Mouse (Mus musculus): ENCODE data around the gene Dcst1.

The Dcst1 gene

DNA sequence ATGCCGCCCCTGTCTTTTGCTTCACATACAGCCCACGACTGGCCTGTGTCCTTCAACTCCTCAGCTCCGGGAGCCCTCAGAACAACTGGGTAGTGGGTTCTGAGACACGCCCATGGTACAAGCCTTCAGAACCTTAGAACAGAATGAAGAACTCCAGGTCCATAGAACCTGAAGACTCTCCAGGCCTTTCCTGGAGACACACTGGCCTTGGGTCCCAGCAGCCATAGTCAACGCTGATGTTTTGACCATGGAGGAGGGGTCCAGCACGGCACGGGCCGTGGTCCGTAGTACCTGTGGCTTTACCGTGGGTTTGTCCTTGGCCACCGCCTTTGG lies at the start of gene Dcst1:
Dcst1 (minus strand) TSS at position 101 of the 333 bp plus-strand sequence.
- DNase-seq (ENCODE audit: low spot score in 2 of 2), result no peak

DNA sequence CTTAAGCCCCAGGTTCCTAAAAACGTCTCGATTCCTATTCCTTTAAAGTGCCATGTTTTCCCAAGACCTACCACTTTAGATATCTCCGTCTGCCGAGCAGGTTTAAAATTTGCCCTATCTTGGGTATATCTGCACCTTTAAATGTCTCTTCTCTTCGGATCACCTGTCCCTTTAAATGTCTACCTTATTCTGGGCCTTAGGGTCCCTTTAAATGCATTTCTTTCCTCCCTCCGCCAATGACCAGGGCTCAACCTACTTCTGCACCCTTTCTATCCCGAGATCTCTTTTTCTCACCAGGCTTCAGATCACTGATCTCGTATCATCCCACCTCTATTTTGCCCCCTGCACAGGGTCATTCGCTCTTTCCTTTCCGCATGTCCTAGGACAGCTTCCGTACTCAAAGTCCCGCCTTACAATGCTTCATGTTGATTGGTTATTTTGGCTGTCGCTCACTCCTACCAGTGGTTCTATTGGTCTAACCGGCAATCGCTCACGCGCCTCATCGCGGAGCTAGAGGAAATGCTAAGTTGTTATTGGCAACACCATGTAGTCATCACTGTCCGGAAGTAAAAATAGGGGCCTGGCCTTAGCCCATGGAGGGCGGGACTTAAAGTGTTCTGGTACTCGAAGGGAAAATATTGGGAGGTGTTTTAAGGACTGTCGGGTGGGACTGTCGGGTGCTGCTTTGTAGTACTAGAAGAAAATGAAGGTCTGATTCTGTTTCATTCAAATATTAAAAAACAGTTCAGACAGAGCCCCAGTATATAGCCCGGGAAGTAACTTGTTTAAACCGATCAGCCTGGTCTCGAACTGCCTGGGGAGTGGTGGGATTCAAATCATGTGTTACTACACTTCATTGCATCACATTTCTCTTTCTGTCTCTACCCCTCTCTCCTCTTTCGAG lies 46.7 kb upstream of the Dcst1 start, which contains the start of gene Flad1:
Flad1 (minus strand) TSS at position 381 of the 904 bp plus-strand sequence.
- peak; percentile 97 to 99 for DNase-seq (ENCODE audit: low spot score in 2 of 2)

DNA sequence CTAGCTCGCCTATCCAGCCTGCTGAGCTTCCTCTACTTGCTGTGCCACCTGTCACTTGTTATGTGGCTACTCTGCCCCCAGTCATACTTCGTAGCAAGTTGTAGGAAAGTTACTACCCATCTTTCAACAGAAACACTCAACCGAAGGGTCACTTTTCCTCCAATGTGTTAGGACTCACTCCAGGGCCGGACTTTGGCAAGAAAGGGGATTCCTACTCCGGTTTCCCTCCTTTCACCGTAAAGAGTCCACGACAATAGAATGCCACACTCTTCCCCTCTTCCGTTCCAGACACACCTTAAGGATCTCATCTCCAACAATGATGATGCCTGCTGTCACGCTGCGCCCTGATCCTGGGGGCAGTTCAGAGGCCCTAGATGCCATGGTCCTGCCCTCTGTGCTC lies 45.8 kb upstream of the Dcst1 start:
- DNase-seq (ENCODE audit: low spot score in 2 of 2), result no peak

DNA sequence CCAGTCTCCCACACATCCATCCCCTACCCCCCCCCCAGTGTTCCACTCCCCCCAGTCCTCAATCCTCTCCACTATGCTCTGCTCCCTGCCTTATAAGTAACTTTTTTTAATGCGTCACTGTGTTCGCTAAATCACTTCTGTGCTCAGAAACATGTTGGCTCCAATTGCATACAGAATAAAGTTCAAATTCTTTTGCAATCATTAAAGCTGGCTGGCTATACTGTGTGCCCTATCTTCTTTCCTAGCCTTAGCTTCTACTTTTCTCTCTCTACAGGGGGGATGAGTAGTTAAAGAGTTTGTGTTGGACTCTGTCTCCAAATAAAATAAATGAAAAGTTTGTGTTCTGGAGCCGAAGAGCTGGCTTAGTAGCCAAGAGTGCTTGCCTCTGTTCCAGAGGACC lies 44.6 kb upstream of the Dcst1 start:
- no peak for DNase-seq (ENCODE audit: low spot score in 2 of 2)

DNA sequence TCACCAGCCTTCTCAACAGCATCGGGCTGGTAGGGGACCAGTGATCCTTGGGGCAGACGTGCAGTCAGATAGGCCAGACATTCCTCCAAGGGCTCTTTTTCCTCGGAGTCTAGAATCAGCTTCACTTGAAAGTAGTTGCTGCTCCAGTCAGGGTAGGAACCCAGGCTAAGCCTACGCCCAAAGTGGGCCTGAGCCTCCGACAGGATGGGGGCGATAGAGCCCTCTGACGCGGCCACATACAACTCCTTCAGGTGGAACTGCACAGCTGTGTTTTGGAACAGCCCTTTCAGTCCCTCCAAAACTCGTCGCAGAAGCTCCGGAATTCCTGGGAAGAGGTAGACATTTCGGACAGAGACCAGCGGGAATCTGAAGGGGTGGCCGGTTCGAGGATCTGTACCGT lies 43.4 kb upstream of the Dcst1 start:
- DNase-seq (ENCODE audit: low spot score in 2 of 2), result no peak

DNA sequence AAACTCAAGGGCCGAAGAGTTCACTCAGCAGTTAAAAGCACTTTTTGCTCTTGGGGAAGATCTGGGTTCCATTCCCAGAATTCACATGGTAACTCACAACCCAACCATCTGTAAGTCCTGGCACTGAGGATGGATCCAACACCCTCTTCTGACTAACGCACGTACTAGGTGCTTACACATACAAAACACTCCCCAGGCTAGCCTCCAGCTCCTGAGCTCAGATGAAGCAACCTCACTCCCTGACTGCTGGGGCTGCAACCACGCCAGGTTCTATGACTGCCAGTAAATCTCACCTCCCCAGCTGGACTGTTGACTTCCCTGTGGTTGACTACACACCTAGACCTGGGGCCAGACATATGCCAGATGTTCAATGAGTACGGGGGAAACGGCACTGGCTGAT lies 41.8 kb upstream of the Dcst1 start:
- no peak for DNase-seq (ENCODE audit: low spot score in 2 of 2)

DNA sequence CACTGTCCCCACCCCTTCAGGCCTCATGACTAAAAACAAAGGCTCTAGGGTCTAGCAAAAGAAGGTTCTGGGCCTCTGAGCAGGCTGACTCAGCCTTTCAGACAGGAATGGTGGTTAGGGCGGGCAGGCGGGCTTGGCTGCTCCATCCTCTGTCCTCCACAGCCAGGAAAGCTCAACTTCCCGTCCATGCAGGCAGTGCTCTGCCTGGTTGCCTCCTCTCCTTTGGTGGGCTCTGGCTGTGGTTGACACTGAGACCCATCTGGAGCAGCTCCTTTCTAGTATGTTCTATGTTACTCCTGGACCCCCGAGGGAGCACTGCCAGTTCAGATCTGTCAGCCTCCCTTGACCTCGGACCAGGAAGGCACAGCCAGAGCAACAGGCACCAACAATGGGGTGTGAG lies 37.6 kb upstream of the Dcst1 start, which contains the start of gene Lenep:
Lenep (minus strand) TSS at position 101 of the 400 bp plus-strand sequence.
- DNase-seq (ENCODE audit: low spot score in 2 of 2), result no peak

DNA sequence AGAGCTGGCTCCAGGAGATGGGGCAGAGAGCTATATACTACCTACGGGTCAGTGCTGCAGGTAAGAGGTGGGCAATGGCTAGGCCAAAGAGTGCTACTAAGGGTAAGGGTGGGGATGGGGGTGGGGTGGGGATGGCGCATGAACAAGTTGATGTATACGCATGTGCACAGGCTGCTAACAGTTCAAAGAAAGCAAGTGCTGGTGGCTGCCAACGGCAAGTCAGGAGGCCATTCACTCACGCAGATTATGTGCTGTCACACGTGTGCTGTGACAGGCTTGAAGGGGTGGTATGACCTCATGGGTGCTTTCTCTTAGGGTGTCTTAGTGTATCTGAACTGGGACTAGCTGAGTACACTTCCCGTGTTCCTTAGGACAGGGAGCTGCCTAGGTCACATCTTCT lies 36.3 kb upstream of the Dcst1 start:
- DNase-seq (ENCODE audit: low spot score in 2 of 2), result no peak

DNA sequence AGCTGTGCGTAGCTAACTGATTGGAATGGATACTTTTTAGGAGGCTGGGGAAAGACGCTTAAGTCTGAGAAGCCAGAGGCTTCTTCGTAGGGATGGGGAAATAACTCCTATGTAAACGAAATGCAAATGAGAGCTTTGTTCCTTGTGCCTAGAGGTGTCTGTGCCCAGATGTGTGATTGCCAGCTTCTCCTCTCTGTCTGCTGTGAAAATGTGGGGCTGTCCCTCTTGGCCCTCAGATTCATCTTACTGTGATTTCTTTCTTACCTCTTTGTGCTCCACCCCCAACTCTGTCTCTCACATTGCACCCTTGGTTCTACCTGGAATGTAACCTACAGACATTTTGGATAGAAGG lies 31.6 kb upstream of the Dcst1 start:
- no peak for DNase-seq (ENCODE audit: low spot score in 2 of 2)

DNA sequence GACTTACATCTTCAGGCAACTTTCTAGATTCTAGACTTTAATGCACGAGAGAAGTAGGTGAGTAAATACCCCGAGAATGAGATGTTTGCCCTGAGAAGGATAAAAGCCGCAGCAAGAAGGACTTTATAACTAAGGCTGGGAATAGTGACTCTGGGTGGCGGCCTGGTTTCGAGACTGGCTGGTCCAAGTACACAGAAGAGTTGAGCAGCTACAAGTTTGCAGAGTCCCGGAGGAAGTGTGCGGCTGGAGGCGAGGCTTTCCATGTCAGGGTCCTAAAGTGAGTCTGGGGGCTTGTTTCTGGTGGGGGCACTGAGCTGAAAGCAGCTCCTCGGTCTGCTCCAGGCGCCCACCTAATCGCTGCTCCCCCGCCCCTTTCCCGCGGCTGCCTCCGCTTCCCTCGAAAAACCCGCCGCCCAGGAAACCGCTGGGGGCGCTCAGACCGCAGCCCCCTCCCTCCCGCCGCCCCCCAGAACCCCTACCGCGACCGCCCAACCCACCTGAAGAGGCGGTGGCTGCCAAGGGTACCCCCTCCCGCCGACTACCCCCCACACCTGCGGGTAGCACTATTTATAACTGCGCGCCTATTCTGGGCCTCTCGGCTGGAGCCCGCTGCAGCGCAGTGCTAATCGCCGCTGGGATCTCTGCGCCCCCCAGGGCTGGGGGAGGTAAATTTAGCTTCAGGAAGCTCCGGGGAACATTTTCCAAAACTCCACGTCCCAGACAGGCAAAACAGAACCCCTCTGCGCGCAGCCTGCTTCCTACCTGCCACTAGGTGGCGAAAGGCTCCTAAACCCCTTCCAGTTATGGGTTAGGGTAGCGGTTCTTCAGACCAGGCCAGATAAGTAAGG lies 31.0 kb upstream of the Dcst1 start:
- peak; percentile 55 to 58 for DNase-seq (ENCODE audit: low spot score in 2 of 2)

DNA sequence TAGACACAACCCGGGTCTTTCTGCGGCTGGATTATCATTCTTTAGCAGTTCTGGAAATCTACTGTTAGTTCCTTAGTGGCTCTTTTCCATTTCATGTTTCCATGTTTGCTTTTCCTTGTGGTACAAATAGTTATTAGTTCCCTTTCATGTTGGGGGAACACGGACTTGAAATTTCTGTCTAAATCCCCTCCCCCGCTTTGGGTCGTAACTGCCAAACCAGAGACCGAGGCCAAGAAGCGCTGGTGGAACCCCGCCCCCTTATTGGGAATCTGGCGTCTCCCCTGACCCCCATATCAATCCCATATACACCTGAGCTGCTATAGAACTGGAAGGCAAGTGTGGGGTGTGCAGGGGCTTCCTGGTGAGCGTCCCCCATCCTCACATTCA lies 30.4 kb upstream of the Dcst1 start:
- DNase-seq (ENCODE audit: low spot score in 2 of 2), result no peak

DNA sequence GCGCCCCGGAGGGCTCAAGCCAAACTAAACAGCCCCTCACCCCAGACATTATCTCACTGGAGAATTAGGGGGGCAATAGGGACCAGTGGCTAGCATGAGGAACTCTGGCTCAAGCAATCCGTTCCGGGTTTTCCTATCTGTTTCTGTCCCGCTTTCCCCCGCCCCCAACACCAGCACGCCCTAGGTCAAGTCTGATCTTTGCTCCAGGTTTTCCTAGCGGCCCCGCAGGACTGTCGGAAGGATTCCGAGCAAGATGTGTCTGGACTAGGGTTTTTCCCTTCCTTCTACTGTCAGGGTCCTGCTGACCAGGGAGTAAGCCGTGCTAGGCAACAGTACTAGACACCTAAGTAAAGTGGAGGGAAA lies 29.8 kb upstream of the Dcst1 start:
- DNase-seq (ENCODE audit: low spot score in 2 of 2), result peak; percentile 46 to 70

DNA sequence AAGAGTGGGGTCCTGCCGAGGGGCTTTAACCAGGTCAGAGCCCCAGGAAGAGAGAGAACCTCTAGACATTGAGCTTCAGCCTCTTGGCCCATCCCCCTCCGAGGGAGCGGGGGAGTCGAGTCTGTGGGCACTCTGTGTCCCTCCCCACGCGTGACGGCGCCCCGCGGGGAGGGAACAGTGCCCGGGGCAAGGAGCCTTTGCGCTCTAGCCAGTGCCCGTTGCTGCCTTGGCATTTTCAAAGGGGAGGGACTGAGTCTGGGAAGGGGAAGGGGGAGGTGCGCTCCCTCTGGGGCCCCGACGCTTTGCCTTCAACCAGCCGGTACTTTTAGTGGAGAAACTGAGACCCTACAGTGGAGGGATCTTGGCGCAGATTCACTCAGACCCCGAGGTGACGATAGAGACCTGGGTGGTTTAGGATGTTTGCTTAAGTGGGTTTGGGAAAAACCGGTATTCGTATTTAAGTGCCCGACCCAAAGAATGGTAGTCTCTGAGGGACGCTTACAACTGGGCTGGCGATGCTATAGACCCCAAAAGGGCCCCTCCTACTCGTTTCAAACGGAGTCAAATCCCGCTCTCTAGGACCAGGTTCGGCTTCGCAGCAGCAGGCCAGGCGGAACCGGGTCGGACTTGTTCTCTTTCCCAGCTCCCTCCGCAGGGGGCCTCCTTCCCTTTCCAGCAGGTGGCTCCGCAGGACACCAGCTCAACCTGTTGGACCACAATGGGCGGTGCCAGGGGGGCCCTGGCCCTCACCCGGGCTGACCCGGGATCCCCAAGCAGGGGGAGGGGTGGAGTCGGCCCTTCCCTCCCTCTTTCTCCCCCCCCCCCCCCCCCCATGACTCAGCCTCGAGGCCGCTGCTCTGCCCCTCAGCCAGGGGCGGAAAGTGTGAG lies 29.2 kb upstream of the Dcst1 start, which contains the start of gene Zbtb7b:
Zbtb7b (minus strand) TSS at position 771 of the 888 bp plus-strand sequence.
- DNase-seq (ENCODE audit: low spot score in 2 of 2), result peak; percentile 59 to 66

DNA sequence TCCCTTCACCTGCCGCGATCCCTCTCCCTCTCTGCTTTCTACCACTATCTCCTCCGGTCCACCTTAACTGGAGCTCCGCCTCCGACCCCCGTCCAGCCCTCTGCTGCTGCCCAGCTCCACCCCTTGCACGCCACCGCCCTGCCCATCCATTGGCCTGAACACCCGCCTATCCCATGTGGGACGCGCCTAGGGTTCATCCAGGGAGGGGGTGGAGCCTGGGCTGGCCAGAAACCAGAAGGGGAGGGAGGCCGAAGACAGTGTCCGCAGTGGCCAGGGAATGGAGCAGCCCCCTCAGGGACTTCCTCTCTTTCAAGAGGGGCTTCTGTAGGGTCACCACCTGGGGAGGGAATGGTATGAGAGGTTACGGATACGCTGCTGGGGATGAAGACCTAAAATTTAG lies 28.6 kb upstream of the Dcst1 start:
- peak; percentile 98 for DNase-seq (ENCODE audit: low spot score in 2 of 2)

DNA sequence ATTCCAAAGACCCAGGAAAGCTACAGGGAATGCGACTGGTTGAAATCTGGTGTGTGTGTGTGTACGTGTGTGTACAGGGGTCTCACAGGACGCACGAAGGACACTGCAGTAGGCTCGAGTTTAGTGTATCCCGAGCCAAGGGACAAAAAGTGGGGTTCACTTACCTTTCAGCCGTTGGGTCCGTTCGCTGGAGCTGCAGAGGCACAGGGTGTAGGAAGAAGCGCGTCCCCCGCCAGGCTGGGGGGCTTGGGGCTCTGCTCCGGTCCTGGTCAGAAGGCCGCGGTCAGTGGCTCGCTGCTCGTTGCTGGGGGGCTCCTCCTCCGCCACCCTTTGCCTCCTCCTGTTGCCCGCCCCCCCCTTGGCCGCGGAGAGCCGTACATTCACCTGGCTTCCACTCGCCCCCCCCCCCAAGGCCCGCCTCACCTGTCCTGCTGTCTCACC lies 27.8 kb upstream of the Dcst1 start:
- peak; percentile 27 to 36 for DNase-seq (ENCODE audit: low spot score in 2 of 2)

DNA sequence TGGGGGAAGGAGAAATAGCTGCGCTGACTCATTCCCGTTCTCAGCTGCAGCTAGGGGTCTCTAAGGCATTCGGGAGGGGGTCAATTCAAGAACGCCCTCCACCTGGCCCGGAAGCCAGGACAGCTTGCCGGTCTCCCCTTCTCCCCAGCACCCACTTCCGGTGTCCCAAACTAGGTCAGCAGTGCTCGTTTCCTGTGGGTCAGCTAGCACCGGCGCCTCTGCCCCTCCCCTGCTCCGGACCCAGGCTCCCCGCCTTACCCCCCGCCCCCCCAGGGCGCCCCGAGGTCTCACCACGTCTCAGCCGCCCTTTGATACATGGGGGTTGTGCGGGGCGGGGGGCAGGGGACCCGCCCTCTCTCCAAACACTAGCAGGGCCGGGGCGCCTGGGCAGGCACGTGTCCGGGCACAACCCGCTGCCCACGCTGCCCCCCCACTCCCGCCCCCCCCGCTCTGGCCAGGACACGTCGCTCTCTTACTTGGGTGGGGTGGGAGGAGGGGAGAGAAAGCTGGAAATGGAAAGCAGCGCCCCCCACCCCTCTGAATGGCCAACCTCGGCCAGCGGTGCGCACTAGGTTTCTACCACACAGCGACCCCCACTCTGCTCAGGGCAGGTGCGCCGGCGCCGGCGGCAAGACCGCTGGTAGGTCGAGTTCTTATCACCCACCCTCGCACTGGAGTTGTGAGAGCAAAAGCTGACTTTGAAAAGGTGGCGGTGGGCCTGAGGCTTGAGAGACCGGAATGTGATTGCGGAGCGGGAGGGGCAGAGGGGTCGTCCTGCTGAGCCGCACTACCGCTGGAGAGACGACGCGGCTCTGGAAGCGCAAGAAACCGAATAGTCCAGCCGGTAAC lies 26.8 kb upstream of the Dcst1 start:
- DNase-seq (ENCODE audit: low spot score in 2 of 2), result peak; percentile 41 to 45

DNA sequence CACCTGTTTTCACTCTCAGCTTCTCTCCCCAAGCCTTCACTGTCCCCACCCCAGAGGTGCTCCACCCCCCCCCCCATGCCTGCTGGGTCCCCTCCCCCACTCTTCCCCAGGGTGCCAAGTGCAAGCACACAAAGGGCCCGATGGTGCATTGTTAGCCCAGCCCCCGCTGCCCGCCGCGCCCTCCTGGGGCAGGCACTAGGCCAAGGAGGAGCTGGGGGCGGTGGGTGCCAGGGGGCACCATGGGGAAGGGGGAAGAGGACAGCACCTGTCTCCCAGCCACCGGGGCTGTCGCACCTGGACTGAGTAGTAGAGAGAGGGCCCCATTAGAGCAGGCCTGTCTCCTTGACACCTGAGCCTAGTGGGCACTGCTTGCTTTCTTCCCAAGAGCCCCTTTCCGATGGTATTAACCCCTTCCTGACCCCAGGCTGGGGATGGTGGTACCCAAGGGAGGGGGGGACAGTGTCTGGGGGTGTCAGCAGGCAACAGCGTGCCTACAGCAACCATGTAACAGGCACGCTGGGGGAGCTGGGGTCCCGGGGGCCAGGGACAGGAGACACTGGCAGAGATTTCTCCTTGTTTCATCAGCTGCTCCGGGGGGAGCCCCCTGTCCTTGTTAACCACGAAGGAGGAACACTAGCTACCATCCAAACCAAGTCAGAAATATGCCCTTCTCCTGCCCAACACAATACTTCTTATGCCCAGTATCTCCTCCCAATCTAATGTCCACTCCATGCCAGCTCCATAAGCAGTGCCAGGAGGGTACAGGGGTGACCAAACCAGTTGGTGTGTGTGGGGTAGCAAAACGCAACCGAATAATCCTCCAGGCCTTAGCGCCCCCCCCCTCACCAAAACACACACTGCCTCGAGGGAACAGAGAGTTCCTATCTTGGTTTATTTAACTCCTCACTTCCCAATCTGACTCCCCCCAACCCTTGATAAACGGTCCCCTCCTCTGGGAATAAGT lies 25.9 kb upstream of the Dcst1 start:
- DNase-seq (ENCODE audit: low spot score in 2 of 2), result peak; percentile 70 to 75

DNA sequence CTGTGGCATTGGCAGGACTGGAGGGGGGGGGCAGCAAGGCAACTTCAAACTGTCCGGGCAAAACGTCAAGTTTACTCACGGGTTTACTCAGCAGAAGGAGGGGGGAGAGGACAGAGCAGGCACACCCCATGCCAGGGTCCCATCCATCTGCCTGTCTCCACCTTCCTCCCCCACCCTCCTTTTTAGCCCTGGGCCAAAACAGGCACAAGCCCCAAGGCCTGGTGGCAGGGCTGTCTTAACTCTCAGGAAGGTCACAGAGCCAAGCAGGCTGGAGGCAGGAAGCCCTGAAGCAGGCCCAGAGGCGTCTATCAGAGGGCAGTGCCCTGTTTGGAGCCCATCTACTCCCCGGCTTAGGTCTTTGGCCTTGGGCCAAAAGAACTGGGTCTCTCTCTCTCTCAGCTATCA lies 25.1 kb upstream of the Dcst1 start:
- peak in 1 of 2 experiments; percentile 38 for DNase-seq (ENCODE audit: low spot score in 2 of 2)

DNA sequence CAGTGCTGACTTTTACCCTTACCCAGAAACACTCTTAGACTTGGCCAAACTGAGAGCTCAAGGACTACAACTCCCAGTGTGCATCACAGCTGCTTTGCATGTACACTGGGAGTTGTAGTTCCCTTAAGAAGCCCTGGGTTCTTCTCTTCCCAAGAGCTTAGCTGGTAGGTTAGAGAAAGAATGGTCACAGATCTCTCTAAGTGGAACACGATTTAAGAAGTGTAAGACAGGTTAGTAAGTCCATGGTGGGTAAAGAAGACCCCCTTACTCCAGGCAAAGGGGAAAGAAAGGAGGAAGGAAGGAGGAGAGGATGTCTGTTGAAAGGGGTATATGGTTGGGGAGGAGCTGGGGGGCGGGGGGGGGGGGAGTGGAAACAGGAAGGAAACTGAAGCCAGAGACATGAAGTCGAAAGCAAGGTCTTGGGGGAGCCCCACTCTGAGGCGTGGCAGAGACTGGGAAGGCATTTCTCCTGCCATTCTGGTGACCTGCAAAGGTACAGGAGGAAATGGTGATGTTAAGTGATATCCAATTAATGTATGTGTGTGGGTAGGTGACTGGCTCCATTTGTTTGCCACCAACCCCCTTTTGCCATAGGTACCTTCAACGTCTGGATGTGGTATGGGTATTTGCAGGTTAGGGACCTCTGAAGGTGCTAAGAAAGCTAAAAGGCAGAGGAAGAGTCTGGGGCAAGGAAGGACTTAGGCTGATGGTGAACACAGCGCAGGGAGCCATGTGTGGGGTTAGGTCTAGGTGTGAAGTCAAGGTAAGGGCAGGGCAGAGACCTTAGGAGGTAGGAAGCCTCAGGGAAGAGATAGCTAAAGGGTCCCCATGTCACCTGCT lies 24.1 kb upstream of the Dcst1 start:
- peak; percentile 74 to 79 for DNase-seq (ENCODE audit: low spot score in 2 of 2)
